9 mouse cellular contexts compared by ENCODE assay signal in genomic region chr17:28006611-28007010, GRCm38 (mm10).
DNase-seq lines count a peak whose midpoint lies in the region; ATAC-seq and TF ChIP-seq lines count a peak whose summit lies in the region.
"Had no signal": no experiment of that assay in that cellular context is flagged by ENCODE, and none has a peak within 500 bp of the region (broad histone marks: within the 10 kb centered on the region; RNA-seq: fewer than 3 reads in every experiment).

No protein-coding gene starts in this region.

- no peaks in the 10 kb centered on the region for H3K27me3 ChIP-seq in neural tube, embryonic 11.5 days (ENCODE audit: control insufficient read depth, insufficient read depth, low read length)
- no peaks in the 10 kb centered on the region for H3K27me3 ChIP-seq in limb, embryonic 13.5 days
- H3K27me3 ChIP-seq in stomach, postnatal 0 days (ENCODE audit: control insufficient read depth, insufficient read depth, low read length): no peaks in the 10 kb centered on the region

- no peak for TF ChIP-seq CTCF in stomach, postnatal 0 days (IDR thresholded peaks at IDR 0.05; ENCODE audit: low read depth)

- H3K36me3 ChIP-seq in neural tube, embryonic 11.5 days (ENCODE audit: control insufficient read depth, insufficient read depth, low read length): no peaks in the 10 kb centered on the region
- H3K36me3 ChIP-seq in limb, embryonic 13.5 days: peaks cover 28% of the 10 kb centered on the region
- H3K36me3 ChIP-seq in stomach, postnatal 0 days (ENCODE audit: control insufficient read depth, insufficient read depth, low read length): peaks cover 2% of the 10 kb centered on the region; the same call in 1 of the 2 replicates

- ATAC-seq in neural tube, embryonic 11.5 days (ENCODE audit: insufficient read depth, low FRiP score, low TSS enrichment): no peak
- 0 out of 2 replicates have a peak, but pooled peaks have one; percentile 4 for ATAC-seq in limb, embryonic 13.5 days (ENCODE audit: low FRiP score, low read depth)
- ATAC-seq in stomach, postnatal 0 days (ENCODE audit: low FRiP score, low TSS enrichment): no peak

- TF ChIP-seq EP300 in stomach, postnatal 0 days (optimal IDR thresholded peaks at IDR 0.05): no peak

- H3K4me2 ChIP-seq in neural tube, embryonic 11.5 days (ENCODE audit: low read depth): peak overlapping the region; percentile 24; the same call in 1 of the 2 replicates
- H3K4me2 ChIP-seq in limb, embryonic 13.5 days (replicated peaks): peak overlapping the region; percentile 60
- peak overlapping the region; percentile 63 for H3K4me2 ChIP-seq in stomach, postnatal 0 days (replicated peaks; ENCODE audit: low read depth)

- DNase-seq in heart, adult 11 months: peak; percentile 95
- no peak for DNase-seq in heart, postnatal 36 days
- DNase-seq in neural tube, embryonic 11.5 days (ENCODE audit: low spot score): no peak
- no peak for DNase-seq in neural tube, embryonic 10.5 days (ENCODE audit: extremely low spot score, low spot score)
- no peak for DNase-seq in stomach, postnatal 0 days (ENCODE audit: low spot score)
- no peak for DNase-seq in layer of hippocampus, postnatal 25 days (ENCODE audit: extremely low spot score in 1 of 2, low spot score in 1 of 2)
- DNase-seq in urinary bladder, postnatal 10 days (ENCODE audit: low spot score): no peak
- DNase-seq: layer of hippocampus, postnatal 36 days had no signal

- H3K9me3 ChIP-seq in neural tube, embryonic 11.5 days (ENCODE audit: control insufficient read depth, low read length): no peaks in the 10 kb centered on the region
- H3K9me3 ChIP-seq in limb, embryonic 13.5 days: no peaks in the 10 kb centered on the region
- H3K9me3 ChIP-seq in stomach, postnatal 0 days (ENCODE audit: control insufficient read depth, low read length): no peaks in the 10 kb centered on the region

- 50% methylated on average over 5 of the region's 5 CpGs for whole genome bisulfite sequencing in neural tube, embryonic 11.5 days
- WGBS in limb, embryonic 13.5 days: 54% methylated on average over 5 of the region's 5 CpGs
- 34% methylated on average over 5 of the region's 5 CpGs for WGBS in stomach, postnatal 0 days

- H3K4me1 ChIP-seq in neural tube, embryonic 11.5 days (ENCODE audit: control insufficient read depth, insufficient read depth, low read length): peaks cover 26% of the 10 kb centered on the region
- H3K4me1 ChIP-seq in limb, embryonic 13.5 days: peaks cover 65% of the 10 kb centered on the region
- H3K4me1 ChIP-seq in stomach, postnatal 0 days (replicated peaks; ENCODE audit: control insufficient read depth, insufficient read depth): peaks cover 17% of the 10 kb centered on the region

- peak overlapping the region; percentile 50; the same call in 1 of the 2 replicates for H3K9ac ChIP-seq in neural tube, embryonic 11.5 days (ENCODE audit: low read length)
- peak overlapping the region; percentile 48; the same call in 1 of the 2 replicates for H3K9ac ChIP-seq in limb, embryonic 13.5 days
- H3K9ac ChIP-seq in stomach, postnatal 0 days (ENCODE audit: low read length): peak overlapping the region; percentile 76; the same call in 1 of the 2 replicates

- no peak overlapping the region for H3K4me3 ChIP-seq in neural tube, embryonic 11.5 days (ENCODE audit: low read depth, low read length)
- H3K4me3 ChIP-seq in limb, embryonic 13.5 days: 0 out of 2 replicates have a peak overlapping the region, but pooled peaks have one; percentile 26
- H3K4me3 ChIP-seq in stomach, postnatal 0 days (ENCODE audit: low read depth, low read length): peak overlapping the region; percentile 38; the same call in 1 of the 2 replicates

- peak overlapping the region; percentile 47; the same call in 1 of the 2 replicates for H3K27ac ChIP-seq in neural tube, embryonic 11.5 days (ENCODE audit: low read depth, low read length)
- H3K27ac ChIP-seq in limb, embryonic 13.5 days: peak overlapping the region; percentile 93
- H3K27ac ChIP-seq in stomach, postnatal 0 days (replicated peaks): peak overlapping the region; percentile 94

- intact Hi-C loops in heart, postnatal 36 days (cut with DNase I): loop anchor here (1.0 to 5.0 kb wide), 2 partner anchors 23 to 41 kb away; no protein-coding TSS in a partner anchor
